Mouse (Mus musculus) limb, embryonic 12.5 days (tissue): ENCODE data around the gene Polg2. TPM values are rescaled to one million over a fixed set of nuclear protein-coding genes. Genes with fewer than 3 reads are reported as not detected.
"Not testable (repeated sequence)": the region's sequence is repeated elsewhere in the genome, so short reads cannot be mapped to it uniquely, and the experiment has no call there.

ENCODE experiments used
- ATAC-seq: fragments of 200-750 bp; cut with Nextera tagmentation; 2 replicates; pipeline ENCODE4 v1.8.0; 2017; ENCODE audit warnings: low read depth, moderate TSS enrichment; ENCODE audit not compliant: insufficient number of reproducible peaks, insufficient read depth, low FRiP score, low TSS enrichment
- H3K27ac ChIP-seq: fragments of 300-500 bp; sonication (generic); 2 replicates; pipeline ENCODE4 v1.5.1; 2016; ENCODE audit warnings: mild to moderate bottlenecking, moderate library complexity
- H3K27me3 ChIP-seq: fragments of 300-500 bp; sonication (generic); 2 replicates; pipeline ENCODE4 v1.6.1; 2016; ENCODE audit warnings: mild to moderate bottlenecking, moderate library complexity
- H3K36me3 ChIP-seq: fragments of 300-500 bp; sonication (generic); 2 replicates; pipeline ENCODE4 v1.6.1; 2016; ENCODE audit warnings: mild to moderate bottlenecking, moderate library complexity
- H3K4me1 ChIP-seq: fragments of 300-500 bp; sonication (generic); replicated peaks from 2 replicates; pipeline ENCODE4 v1.6.1; 2016
- H3K4me2 ChIP-seq: fragments of 300-500 bp; sonication (generic); 2 replicates; pipeline ENCODE4 v1.6.1; 2016; ENCODE audit warnings: mild to moderate bottlenecking, moderate library complexity
- H3K4me3 ChIP-seq: fragments of 300-500 bp; sonication (generic); replicated peaks from 2 replicates; pipeline ENCODE4 v1.5.1; 2016; ENCODE audit warnings: mild to moderate bottlenecking
- H3K9ac ChIP-seq: fragments of 300-500 bp; sonication (generic); replicated peaks from 2 replicates; pipeline ENCODE4 v1.6.1; 2016; ENCODE audit warnings: mild to moderate bottlenecking, moderate library complexity
- H3K9me3 ChIP-seq: fragments of 300-500 bp; sonication (generic); 2 replicates; pipeline ENCODE4 v1.6.1; 2016; ENCODE audit warnings: mild to moderate bottlenecking, moderate library complexity
- WGBS: fragments of 180-500 bp; shearing (Covaris S2); methylation state at CpG from one replicate; pipeline ENCODE4 v1.1.7; 2016; 5-methylcytosine and 5-hydroxymethylcytosine counted together
- polyA plus RNA-seq: library from polyadenylated mRNA; unstranded; fragments of >200 nt; fragmentation: Nextera tagmentation; extraction: Ambion mirVana; gene quantifications from 2 replicates; pipeline ENCODE4 v1.2.1, GENCODE M21; 2016

Gene Polg2
- polyA plus RNA-seq, 1 experiment from 2014 or later: 14.8 TPM

DNA sequence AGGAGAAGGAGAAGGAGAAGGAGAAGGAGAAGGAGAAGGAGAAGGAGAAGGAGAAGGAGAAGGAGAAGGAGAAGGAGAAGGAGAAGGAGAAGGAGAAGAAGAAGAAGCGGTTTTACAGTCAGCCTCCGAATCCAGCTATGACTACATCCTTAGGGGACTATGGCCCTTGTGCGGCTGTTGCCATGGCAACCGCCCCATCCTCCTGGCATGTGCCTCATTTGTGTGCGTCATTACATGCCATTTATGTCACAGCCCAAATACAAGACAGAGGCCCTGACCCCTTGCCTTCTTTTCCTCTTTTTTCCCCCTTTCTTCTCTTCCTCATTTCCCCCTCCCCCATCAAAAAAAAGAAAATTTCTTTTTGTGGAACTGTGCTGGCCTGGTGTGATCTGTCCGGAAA is 38.1 kb downstream of the Polg2 start:
- 69% methylated on average over 6 of the region's 6 CpGs for WGBS
- no peak for ATAC-seq
- Histone ChIP-seq H3K36me3 (no peaks in the 10 kb centered on the region), H3K9ac (no peak overlapping the region), H3K9me3 (no peaks in the 10 kb centered on the region), H3K4me1 (peaks cover 4% of the 10 kb centered on the region; the same call in 1 of the 2 replicates), H3K27ac (no peak overlapping the region), H3K4me3 (no peak overlapping the region), H3K27me3 (no peaks in the 10 kb centered on the region), H3K4me2 (no peak overlapping the region)

DNA sequence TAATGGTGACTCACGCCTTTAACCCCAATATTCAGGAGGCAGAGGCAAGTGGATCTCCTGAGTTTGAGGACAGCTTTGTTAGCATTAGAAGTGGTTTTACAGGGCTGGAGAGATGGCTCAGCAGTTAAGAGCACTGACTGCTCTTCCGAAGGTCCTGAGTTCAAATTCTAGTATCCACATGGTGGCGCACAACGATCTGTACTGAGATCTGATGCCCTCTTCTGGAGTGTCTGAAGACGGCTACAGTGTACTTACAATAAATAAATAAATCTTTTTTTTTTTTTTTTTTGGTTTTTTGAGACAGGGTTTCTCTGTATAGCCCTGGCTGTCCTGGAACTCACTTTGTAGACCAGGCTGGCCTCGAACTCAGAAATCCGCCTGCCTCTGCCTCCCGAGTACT is 38.6 kb downstream of the Polg2 start:
- 95% methylated on average over 5 of the region's 8 CpGs for WGBS
- H3K27ac ChIP-seq, H3K4me1 ChIP-seq, H3K4me3 ChIP-seq, ATAC-seq, H3K9me3 ChIP-seq, H3K27me3 ChIP-seq, H3K36me3 ChIP-seq, H3K9ac ChIP-seq, H3K4me2 ChIP-seq: not testable (repeated sequence)

DNA sequence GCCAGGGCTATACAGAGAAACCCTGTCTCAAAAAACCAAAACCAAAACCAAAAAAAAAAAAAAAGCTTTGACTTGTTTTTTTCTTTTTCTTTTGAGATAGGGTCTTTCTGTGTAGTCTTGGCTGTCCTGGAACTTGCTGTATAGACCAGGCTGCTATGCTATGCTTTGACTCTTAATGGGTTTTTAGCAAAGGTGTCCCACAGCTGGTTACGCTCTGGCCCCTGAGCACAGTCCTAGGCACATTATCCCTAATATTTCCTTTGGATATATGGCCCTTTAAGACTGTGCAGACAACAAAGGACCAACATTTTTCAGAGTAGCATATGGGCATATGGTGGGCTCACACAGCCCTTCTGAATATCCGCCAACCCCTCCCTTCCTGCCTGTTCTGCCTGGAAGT is 40.2 kb downstream of the Polg2 start:
- Histone ChIP-seq H3K27me3 (no peaks in the 10 kb centered on the region), H3K4me1 (peaks cover 4% of the 10 kb centered on the region; the same call in 1 of the 2 replicates), H3K9me3 (no peaks in the 10 kb centered on the region), H3K27ac (no peak overlapping the region), H3K4me2 (no peak overlapping the region), H3K4me3 (no peak overlapping the region), H3K36me3 (no peaks in the 10 kb centered on the region), H3K9ac (no peak overlapping the region)
- no peak for ATAC-seq
- WGBS: 93% methylated on average over 2 of the region's 2 CpGs

GRCm38 (mm10) chr11:106737178-106737621 is 42.1 kb downstream of the Polg2 start:
- Histone ChIP-seq H3K36me3 (no peaks in the 10 kb centered on the region), H3K4me2 (no peak overlapping the region), H3K9ac (no peak overlapping the region), H3K4me1 (peaks cover 4% of the 10 kb centered on the region; the same call in 1 of the 2 replicates), H3K27ac (no peak overlapping the region), H3K9me3 (no peaks in the 10 kb centered on the region), H3K4me3 (no peak overlapping the region), H3K27me3 (no peaks in the 10 kb centered on the region)
- 27% methylated on average over 12 of the region's 12 CpGs for WGBS
- no peak for ATAC-seq

DNA sequence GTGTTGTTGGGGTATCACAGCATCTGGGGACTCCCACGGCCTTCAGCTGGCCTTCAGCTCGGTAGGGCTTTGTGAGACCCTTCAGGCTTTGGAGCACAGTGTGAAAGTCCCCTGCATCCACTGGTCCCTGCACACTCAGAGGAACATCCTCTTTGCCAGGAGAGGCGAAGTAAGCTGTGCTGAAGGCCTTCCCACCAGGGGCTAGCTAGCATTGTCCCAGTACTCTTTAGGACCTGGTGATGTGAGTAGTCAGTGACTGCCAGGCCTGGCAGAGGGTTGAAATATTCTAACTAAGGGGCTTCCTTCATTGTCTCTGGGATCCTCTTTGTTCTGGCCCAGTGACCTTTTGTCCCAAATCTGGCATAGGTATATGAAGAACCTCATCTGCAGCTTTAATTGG is 42.7 kb downstream of the Polg2 start:
- no peak overlapping the region for H3K4me2 ChIP-seq
- H3K27me3 ChIP-seq: no peaks in the 10 kb centered on the region
- no peak for ATAC-seq
- no peaks in the 10 kb centered on the region for H3K36me3 ChIP-seq
- H3K4me3 ChIP-seq: no peak overlapping the region
- no peaks in the 10 kb centered on the region for H3K9me3 ChIP-seq
- WGBS: 74% methylated on average over 3 of the region's 3 CpGs
- H3K27ac ChIP-seq: peak overlapping the region; percentile 62; the same call in 1 of the 2 replicates
- no peak overlapping the region for H3K9ac ChIP-seq
- H3K4me1 ChIP-seq: peaks cover 4% of the 10 kb centered on the region; the same call in 1 of the 2 replicates

GRCm38 (mm10) chr11:106730714-106731113 is 48.6 kb downstream of the Polg2 start:
- Histone ChIP-seq H3K27me3 (no peaks in the 10 kb centered on the region), H3K36me3 (no peaks in the 10 kb centered on the region), H3K27ac (no peak overlapping the region; the same call in 1 of the 2 replicates), H3K4me2 (no peak overlapping the region), H3K4me1 (peaks cover 13% of the 10 kb centered on the region), H3K9ac (no peak overlapping the region), H3K9me3 (no peaks in the 10 kb centered on the region), H3K4me3 (no peak overlapping the region)
- 79% methylated on average over 4 of the region's 4 CpGs for WGBS
- no peak for ATAC-seq

- WGBS: 92% methylated on average over 1 of the region's 1 CpGs
- H3K9ac ChIP-seq: no peak overlapping the region
- H3K36me3 ChIP-seq: no peaks in the 10 kb centered on the region
- H3K4me2 ChIP-seq: no peak overlapping the region
- no peak overlapping the region for H3K4me3 ChIP-seq
- no peak overlapping the region for H3K27ac ChIP-seq
- H3K4me1 ChIP-seq: peaks cover 13% of the 10 kb centered on the region
- H3K27me3 ChIP-seq: no peaks in the 10 kb centered on the region
- H3K9me3 ChIP-seq: no peaks in the 10 kb centered on the region
- no peak for ATAC-seq
These were observed 49.7 kb downstream of the Polg2 start for GRCm38 (mm10) chr11:106729656-106730055.

- peaks cover 13% of the 10 kb centered on the region for H3K4me1 ChIP-seq
- H3K27ac ChIP-seq: no peak overlapping the region
- H3K4me3 ChIP-seq: no peak overlapping the region
- 75% methylated on average over 10 of the region's 10 CpGs for WGBS
- no peak overlapping the region for H3K4me2 ChIP-seq
- H3K36me3 ChIP-seq: no peaks in the 10 kb centered on the region
- ATAC-seq: no peak
- H3K9ac ChIP-seq: no peak overlapping the region
- H3K9me3 ChIP-seq: no peaks in the 10 kb centered on the region
- no peaks in the 10 kb centered on the region for H3K27me3 ChIP-seq
These were observed 50.7 kb downstream of the Polg2 start for GRCm38 (mm10) chr11:106728402-106729366.

DNA sequence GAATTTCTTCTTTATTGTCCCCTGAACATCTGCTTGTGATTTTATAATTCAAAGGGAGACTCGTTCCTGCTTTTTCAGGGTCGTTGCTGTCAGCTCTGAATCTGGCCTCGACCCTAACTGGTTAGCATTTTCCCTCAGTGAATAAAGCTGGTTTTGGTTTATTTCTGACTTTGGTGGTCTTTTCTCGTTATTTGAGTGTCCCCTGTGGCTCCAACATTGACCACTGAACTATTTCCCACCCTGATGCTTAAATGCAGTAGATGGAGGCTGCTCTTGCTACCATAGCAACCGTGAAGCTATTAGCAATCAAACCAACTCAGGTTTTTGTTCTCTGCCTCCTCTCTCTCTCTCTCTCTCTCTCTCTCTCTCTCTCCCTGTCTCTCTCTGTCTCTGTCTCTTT is 51.4 kb downstream of the Polg2 start:
- 27% methylated on average over 5 of the region's 5 CpGs for WGBS
- Histone ChIP-seq H3K4me3 (no peak overlapping the region), H3K9ac (no peak overlapping the region), H3K9me3 (no peaks in the 10 kb centered on the region), H3K4me1 (peaks cover 13% of the 10 kb centered on the region), H3K4me2 (no peak overlapping the region), H3K27me3 (no peaks in the 10 kb centered on the region), H3K36me3 (no peaks in the 10 kb centered on the region), H3K27ac (no peak overlapping the region)
- no peak for ATAC-seq

- WGBS: 92% methylated on average over 9 of the region's 9 CpGs
These were observed 54.5 kb downstream of the Polg2 start for GRCm38 (mm10) chr11:106724916-106725235.

GRCm38 (mm10) chr11:106724176-106724915 is 55.0 kb downstream of the Polg2 start:
- Histone ChIP-seq H3K9ac (no peak overlapping the region), H3K36me3 (no peaks in the 10 kb centered on the region), H3K27me3 (no peaks in the 10 kb centered on the region), H3K27ac (no peak overlapping the region), H3K4me2 (no peak overlapping the region), H3K4me1 (peaks cover 17% of the 10 kb centered on the region), H3K9me3 (no peaks in the 10 kb centered on the region), H3K4me3 (no peak overlapping the region)
- no peak for ATAC-seq
- 84% methylated on average over 10 of the region's 10 CpGs for WGBS

More at GRCm38 (mm10) chr11:106724916-106725235, 54.5 kb downstream of the Polg2 start:
- peaks cover 17% of the 10 kb centered on the region for H3K4me1 ChIP-seq
- not testable (repeated sequence) for H3K9me3 ChIP-seq, H3K4me3 ChIP-seq, H3K9ac ChIP-seq, H3K27ac ChIP-seq, H3K36me3 ChIP-seq, H3K27me3 ChIP-seq, ATAC-seq, H3K4me2 ChIP-seq
